Mouse (Mus musculus) heart, postnatal 0 days (tissue): ENCODE data around the gene Ssbp3.

Experiments used
- CTCF ChIP-seq: IDR thresholded peaks from 2 replicates; pipeline ENCODE4 v1.5.1; 2016; ENCODE audit warnings: antibody characterized with exemption, control low read depth, low read depth
- EP300 ChIP-seq: IDR thresholded peaks from 2 replicates; pipeline ENCODE4 v1.6.1; 2016; ENCODE audit warnings: antibody characterized with exemption, low read depth

DNA sequence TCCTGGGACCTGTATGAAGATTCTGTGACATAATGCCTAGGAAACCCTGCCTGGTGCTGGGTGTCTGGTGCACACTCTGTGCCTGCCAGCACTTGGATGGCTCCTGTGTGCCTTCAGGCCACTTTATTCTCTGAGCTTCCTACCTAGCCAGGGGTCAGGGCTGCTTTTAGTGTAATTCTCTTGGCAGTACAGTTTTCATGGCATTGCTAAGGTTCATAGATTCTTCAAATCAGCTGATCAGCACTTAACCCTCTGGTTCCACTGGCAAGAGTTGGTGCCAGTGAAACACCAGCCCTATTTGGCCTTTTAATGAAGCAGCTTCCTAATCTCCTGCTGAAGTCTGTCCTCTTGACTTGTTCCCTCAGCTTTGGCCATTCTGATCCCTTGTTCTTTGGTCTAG lies 106.8 kb downstream of the Ssbp3 start:
- TF ChIP-seq CTCF: no peak
- TF ChIP-seq EP300: no peak
